Mouse (Mus musculus): Measurements from ENCODE around the gene Sprr1a.

- TF ChIP-seq CTCF (IDR thresholded peaks at IDR 0.05; ENCODE audit: low read depth) (0 out of 2 replicates have a peak, but pooled peaks have one; percentile 16), EP300 (IDR thresholded peaks at IDR 0.05; ENCODE audit: low read depth) (no peak)
Observed at GRCm38 (mm10) chr3:92512325-92512724, 26.6 kb upstream of the Sprr1a start.

All from liver, postnatal 0 days (tissue).